ENCODE assay signal across 8 mouse cellular contexts in genomic region chr13:22043503-22044431, GRCm38 (mm10). TPM values are rescaled to one million over a fixed set of nuclear protein-coding genes. Genes with fewer than 3 reads are reported as not detected.
DNase-seq lines count a peak whose midpoint lies in the region; ATAC-seq and TF ChIP-seq lines count a peak whose summit lies in the region.

No protein-coding gene starts in this region.

- no peaks in the 10 kb centered on the region; the same call in 1 of the 2 replicates for H3K27me3 ChIP-seq in E14TG2a.4 (ENCODE audit: insufficient read depth, low read length)
- H3K27me3 ChIP-seq in embryonic facial prominence, embryonic 11.5 days (ENCODE audit: control insufficient read depth, insufficient read depth, low read length): no peaks in the 10 kb centered on the region
- no peaks in the 10 kb centered on the region for H3K27me3 ChIP-seq in midbrain, embryonic 10.5 days (ENCODE audit: low read depth, poor library complexity, severe bottlenecking)

- H3K4me2 ChIP-seq in embryonic facial prominence, embryonic 11.5 days (ENCODE audit: low read depth, low read length): peak overlapping the region; percentile 46

- TF ChIP-seq CTCF in gastrocnemius, adult 2 months (IDR thresholded peaks at IDR 0.05): peak; percentile 74
- TF ChIP-seq CTCF in E14TG2a.4 (conservative IDR thresholded peaks at IDR 0.05; ENCODE audit: low read length): peak; percentile 53

- no peaks in the 10 kb centered on the region for H3K9me3 ChIP-seq in E14TG2a.4 (ENCODE audit: low read length)
- no peaks in the 10 kb centered on the region for H3K9me3 ChIP-seq in embryonic facial prominence, embryonic 11.5 days (replicated peaks; ENCODE audit: control insufficient read depth, low read length)
- no peaks in the 10 kb centered on the region for H3K9me3 ChIP-seq in midbrain, embryonic 10.5 days (replicated peaks)

- WGBS in embryonic facial prominence, embryonic 11.5 days: 1% methylated on average over 10 of the region's 14 CpGs
- WGBS in midbrain, embryonic 10.5 days: 2% methylated on average over 11 of the region's 14 CpGs

- H3K4me1 ChIP-seq in E14TG2a.4 (replicated peaks; ENCODE audit: low read depth, low read length): peaks cover 48% of the 10 kb centered on the region
- no peaks in the 10 kb centered on the region for H3K4me1 ChIP-seq in embryonic facial prominence, embryonic 11.5 days (ENCODE audit: control insufficient read depth, insufficient read depth, low read length)
- H3K4me1 ChIP-seq in midbrain, embryonic 10.5 days: peaks cover 35% of the 10 kb centered on the region

- peak overlapping the region; percentile 81 for H3K27ac ChIP-seq in gastrocnemius, adult 2 months
- peak overlapping the region; percentile 84 for H3K27ac ChIP-seq in embryonic facial prominence, embryonic 11.5 days (replicated peaks; ENCODE audit: low read depth, low read length)
- H3K27ac ChIP-seq in midbrain, embryonic 10.5 days (replicated peaks): peak overlapping the region; percentile 84

- no peak for DNase-seq in gastrocnemius, adult 2 months
- no peak for DNase-seq in gastrocnemius, postnatal 14 days
- DNase-seq in embryonic facial prominence, embryonic 11.5 days (ENCODE audit: low spot score): peak; percentile 90
- peak; percentile 89 for DNase-seq in induced T-regulatory cell, adult 2 months (ENCODE audit: low read depth)
- no peak for DNase-seq in midbrain, embryonic 10.5 days (ENCODE audit: low spot score)
- no peak for DNase-seq in frontal cortex, postnatal 36 days (ENCODE audit: low spot score in 2 of 2)
- DNase-seq in ovary, postnatal 36 days (ENCODE audit: low spot score): no peak

- ATAC-seq in embryonic facial prominence, embryonic 11.5 days (replicated peaks; ENCODE audit: insufficient number of reproducible peaks, low FRiP score, low TSS enrichment, low read depth): peak; percentile 12; the same call in 1 of the 2 replicates

- no peaks in the 10 kb centered on the region for H3K36me3 ChIP-seq in E14TG2a.4 (ENCODE audit: insufficient read depth, low read length)
- H3K36me3 ChIP-seq in embryonic facial prominence, embryonic 11.5 days (replicated peaks; ENCODE audit: control insufficient read depth, insufficient read depth, low read depth, low read length): no peaks in the 10 kb centered on the region
- H3K36me3 ChIP-seq in midbrain, embryonic 10.5 days: no peaks in the 10 kb centered on the region

- intact Hi-C loops in gastrocnemius, adult 2 months (cut with DNase I): loop anchor here (5.0 kb wide), 4 partner anchors 266 to 1704 kb away; partner anchors contain the start of genes Hist1h1e, Hist1h2bb, Hist1h2be and Hist1h3c
- intact Hi-C loops in gastrocnemius, postnatal 14 days (cut with DNase I; ENCODE audit: low total_unique reads): no loop called here

- H3K4me3 ChIP-seq in gastrocnemius, adult 2 months: peak overlapping the region; percentile 71
- peak overlapping the region; percentile 64 for H3K4me3 ChIP-seq in E14TG2a.4 (replicated peaks; ENCODE audit: low read length)
- peak overlapping the region; percentile 36 for H3K4me3 ChIP-seq in embryonic facial prominence, embryonic 11.5 days (ENCODE audit: low read depth, low read length)
- peak overlapping the region; percentile 56 for H3K4me3 ChIP-seq in midbrain, embryonic 10.5 days

- H3K9ac ChIP-seq in embryonic facial prominence, embryonic 11.5 days (replicated peaks; ENCODE audit: low read length): peak overlapping the region; percentile 50

RNA-seq across cellular contexts. Expression of gene Hist1h2bj, which starts 0.8 kb away (rescaled TPM):
- total RNA-seq in gastrocnemius, adult 2 months (2021): 1 to 10 TPM; 2.3 to 3.4 TPM
- 10 to 100 TPM; 41.8 to 44.7 TPM for total RNA-seq in gastrocnemius, postnatal 14 days (2021)
- 14.2 and 16.0 TPM in 2 replicates for polyA plus RNA-seq in embryonic facial prominence, embryonic 11.5 days (2014; fragmentation: Nextera tagmentation; extraction: Ambion mirVana)
- 14.7 and 16.2 TPM in 2 replicates for polyA plus RNA-seq in midbrain, embryonic 10.5 days (2016; fragmentation: Nextera tagmentation; extraction: Ambion mirVana)

RNA-seq across cellular contexts. Expression of gene Hist1h2ag, which starts 1.0 kb away (rescaled TPM):
- 1 to 10 TPM; 1.1 to 2.3 TPM for total RNA-seq in gastrocnemius, adult 2 months (2021)
- total RNA-seq in gastrocnemius, postnatal 14 days (2021): 10 to 100 TPM; 40.6 to 42.0 TPM
- polyA plus RNA-seq in embryonic facial prominence, embryonic 11.5 days (2014; fragmentation: Nextera tagmentation; extraction: Ambion mirVana): 99.8 and 102 TPM in 2 replicates
- 64.8 and 64.9 TPM in 2 replicates for polyA plus RNA-seq in midbrain, embryonic 10.5 days (2016; fragmentation: Nextera tagmentation; extraction: Ambion mirVana)

RNA-seq across cellular contexts. Expression of gene Hist1h4i, which starts 2.6 kb away (rescaled TPM):
- total RNA-seq in gastrocnemius, adult 2 months (2021): 10 to 100 TPM; 24.1 to 25.0 TPM
- total RNA-seq in gastrocnemius, postnatal 14 days (2021): 10 to 100 TPM; 46.4 to 49.7 TPM
- polyA plus RNA-seq in embryonic facial prominence, embryonic 11.5 days (2014; fragmentation: Nextera tagmentation; extraction: Ambion mirVana): 31.9 and 34.5 TPM in 2 replicates
- polyA plus RNA-seq in midbrain, embryonic 10.5 days (2016; fragmentation: Nextera tagmentation; extraction: Ambion mirVana): 51.3 and 52.5 TPM in 2 replicates

RNA-seq across cellular contexts. Expression of gene Hist1h2bk, which starts 8.1 kb away (rescaled TPM):
- total RNA-seq in gastrocnemius, adult 2 months (2021): 1 to 10 TPM in 1 of 2 experiments, not detected in 1; 2.6 TPM
- total RNA-seq in gastrocnemius, postnatal 14 days (2021): 10 to 100 TPM; 80.3 to 90.2 TPM
- 15.9 and 24.3 TPM in 2 replicates for polyA plus RNA-seq in embryonic facial prominence, embryonic 11.5 days (2014; fragmentation: Nextera tagmentation; extraction: Ambion mirVana)
- polyA plus RNA-seq in midbrain, embryonic 10.5 days (2016; fragmentation: Nextera tagmentation; extraction: Ambion mirVana): 9.4 and 9.7 TPM in 2 replicates

RNA-seq across cellular contexts. Expression of gene Hist1h2ah, which starts 8.4 kb away (rescaled TPM):
- 1 to 10 TPM in 1 of 2 experiments, not detected in 1; 3.7 TPM for total RNA-seq in gastrocnemius, adult 2 months (2021)
- 10 to 100 TPM; 45.8 to 69.2 TPM for total RNA-seq in gastrocnemius, postnatal 14 days (2021)
- 4.2 and 20.5 TPM in 2 replicates for polyA plus RNA-seq in embryonic facial prominence, embryonic 11.5 days (2014; fragmentation: Nextera tagmentation; extraction: Ambion mirVana)
- 10.6 and 11.4 TPM in 2 replicates for polyA plus RNA-seq in midbrain, embryonic 10.5 days (2016; fragmentation: Nextera tagmentation; extraction: Ambion mirVana)

Comparison
In these comparisons a context has a peak if more than half of its experiments do, and no peak if none do; other contexts are left out.
1. RNA of gene Hist1h2bj, which starts 0.8 kb away (total RNA-seq): 41.8 to 44.7 TPM in gastrocnemius, postnatal 14 days; 2.3 to 3.4 TPM in gastrocnemius, adult 2 months; every median in the first group is over 4 times any median in the second.
2. RNA of gene Hist1h2ag, which starts 1.0 kb away (total RNA-seq): 40.6 to 42.0 TPM in gastrocnemius, postnatal 14 days; 1.1 to 2.3 TPM in gastrocnemius, adult 2 months; every median in the first group is over 10 times any median in the second.
3. DNase-seq: peak in embryonic facial prominence, embryonic 11.5 days (single experiment) and induced T-regulatory cell, adult 2 months (single experiment); none in gastrocnemius, adult 2 months (single experiment), gastrocnemius, postnatal 14 days (single experiment), midbrain, embryonic 10.5 days (single experiment), frontal cortex, postnatal 36 days (0 of 2) and ovary, postnatal 36 days (single experiment).
4. Peak in every context shown above with its lines, with median percentiles within 50 percentile points of each other: H3K27ac ChIP-seq and H3K4me3 ChIP-seq.